Mouse (Mus musculus): ENCODE data around the gene Gm49395.

Gm49395 gene

DNA sequence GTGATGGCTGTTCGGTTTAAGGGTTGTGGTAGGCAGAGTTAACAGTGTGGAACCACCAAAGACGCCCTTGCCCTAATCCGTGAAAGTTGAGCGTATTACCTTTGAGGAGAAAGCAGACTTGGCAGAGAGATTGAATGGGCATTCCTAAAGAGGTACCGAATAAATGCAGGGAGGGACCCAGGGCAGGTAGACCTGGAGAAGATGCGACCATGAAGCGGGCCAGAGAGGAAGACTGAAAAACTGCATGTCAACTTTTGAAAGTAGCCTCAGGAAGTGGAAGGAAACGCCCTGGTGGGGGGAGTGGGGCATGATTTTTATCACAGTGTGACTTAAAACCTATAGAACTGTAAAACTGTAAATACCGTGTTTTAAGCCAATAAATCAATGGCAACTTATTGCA is 2.3 kb downstream of the Gm49395 start:
- DNase-seq (ENCODE audit: low read depth, low spot score): no peak

DNA sequence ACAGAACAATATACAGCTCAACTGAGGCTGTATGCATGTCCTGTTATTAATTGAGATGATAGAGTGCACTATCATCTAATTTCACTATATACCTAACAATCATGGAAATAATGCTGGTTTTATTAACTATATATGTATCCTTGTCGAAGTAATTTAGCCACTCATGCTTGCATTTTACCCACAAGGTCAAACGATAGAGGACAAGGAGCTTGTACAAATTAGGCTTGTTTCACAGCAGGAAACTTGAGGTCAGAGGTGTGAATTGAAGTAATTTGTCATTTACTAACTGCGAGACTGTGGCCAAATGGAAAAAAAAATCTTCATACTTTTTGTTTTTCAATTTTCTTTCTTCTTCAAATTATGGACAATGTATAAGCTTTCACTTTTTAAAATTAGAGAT is 3.5 kb downstream of the Gm49395 start:
- DNase-seq (ENCODE audit: low read depth, low spot score): no peak

DNA sequence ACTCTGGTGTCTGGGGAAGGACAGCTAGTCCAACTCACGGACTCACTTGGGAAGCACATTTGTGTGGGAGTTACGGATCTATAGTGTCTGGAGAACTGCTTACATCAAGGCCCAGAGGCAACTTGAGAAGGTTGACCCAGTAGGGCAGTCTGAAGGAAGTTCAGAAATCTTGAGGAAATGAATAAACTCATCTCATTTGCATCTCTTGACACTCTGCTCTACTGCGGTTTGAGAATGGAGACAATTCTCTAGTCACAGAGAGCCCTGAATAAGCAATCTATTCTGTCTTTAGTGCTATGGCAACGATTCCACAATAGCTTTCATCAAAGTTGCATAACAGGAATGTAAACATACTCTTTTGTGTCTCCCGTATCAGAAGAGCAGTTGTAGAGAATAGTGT is 4.8 kb downstream of the Gm49395 start:
- no peak for DNase-seq (ENCODE audit: low read depth, low spot score)

DNA sequence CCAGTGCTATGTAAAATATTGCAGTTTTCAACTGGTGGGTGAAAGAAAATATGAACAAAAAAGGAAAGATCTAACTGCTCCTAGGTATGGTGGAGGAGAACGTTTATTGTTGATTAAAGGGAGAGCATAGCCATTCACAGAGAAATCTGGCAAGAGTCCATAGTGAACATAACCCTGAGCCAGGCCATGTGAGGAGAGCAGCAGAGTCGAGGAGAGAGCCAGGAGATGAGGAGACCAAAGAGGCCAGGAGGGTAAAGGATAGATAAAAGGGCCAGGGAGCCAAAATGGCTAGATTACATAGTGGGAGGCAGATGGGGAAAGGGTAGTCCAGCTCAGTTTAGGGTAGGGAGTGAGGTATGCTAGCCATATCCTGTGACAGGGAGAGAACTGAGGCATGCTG is 5.5 kb downstream of the Gm49395 start:
- DNase-seq (ENCODE audit: low read depth, low spot score): no peak

DNA sequence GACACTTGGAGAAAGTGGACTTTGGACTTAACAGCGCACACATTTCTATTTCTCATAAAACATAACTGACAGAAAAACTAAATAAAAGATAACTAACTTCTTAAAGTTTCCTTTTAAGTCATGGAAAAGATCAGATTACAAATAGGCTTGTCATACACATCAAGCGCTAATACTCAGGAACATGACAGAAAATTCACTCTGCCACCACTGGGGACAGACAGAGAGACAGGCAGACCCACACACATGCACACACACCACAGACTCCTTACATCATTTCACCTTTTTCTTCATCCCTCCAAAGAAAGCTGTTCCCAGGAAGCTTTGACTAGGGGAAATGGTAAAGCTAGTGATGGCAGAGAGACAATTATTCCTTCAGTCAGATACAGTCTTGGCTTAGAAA is 6.3 kb downstream of the Gm49395 start:
- no peak for DNase-seq (ENCODE audit: low read depth, low spot score)

DNA sequence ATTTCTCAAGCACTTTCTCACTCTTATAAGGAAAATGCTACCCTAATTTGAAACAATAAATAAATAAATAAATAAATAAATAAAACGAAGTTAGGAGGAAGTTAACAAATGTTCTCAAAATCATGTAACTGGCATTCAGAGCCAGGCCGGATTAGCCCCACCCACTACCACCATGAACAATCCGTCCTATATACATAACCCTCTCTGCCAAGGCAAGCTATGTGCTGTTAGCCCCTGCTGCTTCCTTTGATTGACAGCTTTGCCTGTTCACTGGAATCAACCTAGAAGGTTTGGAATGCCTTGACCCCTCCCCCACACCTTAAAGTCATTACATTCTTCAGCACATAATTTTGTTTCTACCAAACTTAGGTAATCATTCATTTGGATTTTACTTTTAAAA is 10.2 kb downstream of the Gm49395 start:
- no peak for DNase-seq (ENCODE audit: low read depth, low spot score)

DNA sequence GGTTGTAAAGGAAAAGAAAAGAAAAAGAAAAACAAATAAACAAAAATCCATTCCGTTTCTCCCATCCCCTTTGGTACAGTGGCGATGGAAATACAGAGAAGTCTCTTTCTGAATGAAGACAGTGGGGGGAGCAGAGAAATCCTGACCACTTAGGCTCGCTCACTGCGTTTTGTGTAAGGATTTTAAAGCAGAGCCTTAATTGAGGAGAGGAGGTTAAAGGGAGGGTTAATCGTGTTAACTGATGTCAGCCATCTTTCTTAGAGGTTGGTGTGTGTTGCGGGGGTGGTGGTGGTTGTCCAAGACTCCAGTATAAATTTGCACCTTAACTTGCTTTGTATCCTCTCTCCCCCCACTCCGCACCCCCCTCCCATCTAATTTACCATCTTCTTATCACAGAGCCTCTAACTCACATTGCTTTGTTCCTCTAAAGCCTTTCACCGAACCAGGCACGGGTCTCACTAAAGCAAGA is 10.7 kb downstream of the Gm49395 start:
- no peak for DNase-seq (ENCODE audit: low read depth, low spot score)

DNA sequence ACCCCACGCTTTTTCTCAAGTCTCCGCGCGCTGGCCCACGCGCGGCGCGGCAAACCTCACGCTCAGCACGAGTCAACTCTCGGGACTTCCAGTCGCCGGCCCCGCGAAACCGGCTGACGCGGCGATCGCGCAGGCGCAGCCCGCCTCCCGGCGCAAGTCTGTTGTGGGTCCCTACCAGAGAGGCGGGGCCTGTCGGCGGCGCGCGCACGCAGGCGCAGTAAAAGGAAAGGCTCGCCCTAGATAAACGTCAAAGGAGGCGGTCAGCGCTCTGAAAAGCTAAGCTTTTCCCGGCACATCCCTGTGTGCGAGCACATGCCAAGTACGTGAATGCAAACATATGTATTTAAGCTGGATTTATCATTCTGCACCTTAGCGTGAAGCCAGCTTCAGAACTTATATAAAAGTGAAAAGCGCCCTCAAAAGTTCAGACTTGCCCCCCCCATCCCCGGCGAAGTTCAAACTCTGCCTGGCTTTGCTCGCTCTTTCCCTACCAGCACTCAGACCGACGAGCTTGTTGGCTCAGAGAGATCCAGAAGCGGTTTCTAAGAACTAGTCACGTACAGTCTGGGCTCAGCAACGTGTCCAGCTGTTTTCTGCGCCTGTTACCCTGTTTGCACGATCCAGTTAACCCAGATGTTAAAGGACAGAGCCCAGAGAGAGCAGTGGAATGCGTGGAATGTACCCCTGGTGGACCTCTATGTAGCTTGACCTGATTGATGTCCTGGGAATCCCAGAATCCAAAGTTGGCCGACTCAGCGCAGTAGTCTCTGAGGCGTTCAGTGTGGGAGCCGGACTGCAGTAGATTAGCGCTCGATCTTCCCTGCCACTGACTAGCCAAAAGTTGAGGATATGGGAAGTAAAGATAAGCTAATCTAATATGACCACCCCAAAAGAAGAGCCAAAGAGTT is 11.4 kb downstream of the Gm49395 start, which contains the start of gene Pelo:
TSS of gene Pelo (minus strand) at position 118 of the 908 bp plus-strand sequence.
- DNase-seq (ENCODE audit: low read depth, low spot score): peak; percentile 95

DNA sequence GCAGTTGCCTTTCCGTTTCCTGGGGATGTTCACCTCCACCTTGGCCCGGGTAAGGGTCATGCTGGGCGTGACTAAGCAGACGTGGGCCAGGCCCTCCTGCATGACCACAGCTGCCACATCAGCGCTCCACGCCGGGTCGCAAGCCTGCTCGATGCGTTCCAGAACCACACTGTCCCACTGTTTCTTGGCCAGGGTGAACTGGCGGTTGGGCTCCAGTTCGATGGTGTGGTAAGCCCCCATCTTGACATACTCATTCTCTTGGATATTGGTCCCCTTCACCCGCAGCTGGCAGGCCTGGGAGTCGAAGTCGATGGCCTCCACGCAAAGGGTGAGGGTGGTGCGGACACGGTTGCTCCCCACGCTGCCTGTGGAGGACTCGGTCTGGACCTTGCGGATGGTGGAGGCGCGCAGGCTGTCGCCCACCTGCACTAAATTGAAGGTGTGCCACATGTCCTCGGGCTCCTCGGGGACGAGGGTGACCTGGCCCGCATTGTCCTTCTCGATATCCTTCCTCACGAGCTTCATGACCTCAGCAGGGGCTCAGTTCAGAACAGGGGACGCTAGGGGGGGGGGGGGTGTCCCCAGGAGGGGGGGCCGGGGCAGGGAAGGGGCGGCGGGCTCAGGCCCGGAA is 12.2 kb downstream of the Gm49395 start:
- DNase-seq (ENCODE audit: low read depth, low spot score): peak; percentile 34

DNA sequence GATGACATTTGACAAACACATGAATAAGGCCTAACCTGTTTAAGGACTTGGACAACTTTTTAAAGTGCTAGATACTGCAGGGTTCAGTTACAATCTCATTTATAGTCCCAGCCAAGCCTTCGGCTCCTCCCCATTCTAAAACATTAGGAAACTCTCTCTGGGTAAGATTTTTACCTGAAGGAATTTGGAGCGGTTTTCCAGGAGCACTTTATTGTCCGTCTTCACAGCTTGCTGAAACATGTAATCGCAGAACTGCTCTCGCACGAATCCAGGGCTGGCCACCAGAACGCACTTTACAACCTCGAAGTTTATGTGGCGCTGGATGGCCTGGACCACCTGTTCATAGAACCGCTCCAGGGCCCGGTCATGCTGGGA is 12.7 kb downstream of the Gm49395 start:
- no peak for DNase-seq (ENCODE audit: low read depth, low spot score)

DNA sequence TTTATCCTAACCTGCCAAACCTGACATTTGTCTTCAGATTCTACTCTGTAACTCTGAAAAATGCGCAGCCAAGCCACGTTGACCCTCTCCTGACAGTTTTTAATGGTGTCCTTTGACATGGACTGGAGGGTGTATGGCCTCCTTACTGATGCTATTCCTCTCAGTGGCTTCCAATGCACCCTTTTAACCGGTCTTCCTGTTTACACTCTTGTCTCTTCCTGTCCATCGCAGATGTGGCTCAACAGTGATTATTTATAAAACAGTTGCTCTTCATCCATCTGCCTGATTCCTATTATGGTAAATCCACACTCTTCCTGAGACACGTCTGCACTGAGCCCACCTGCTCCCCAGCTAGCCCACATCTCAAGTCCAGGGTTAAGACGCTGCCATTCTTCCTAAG is 15.7 kb downstream of the Gm49395 start:
- no peak for DNase-seq (ENCODE audit: low read depth, low spot score)

DNA sequence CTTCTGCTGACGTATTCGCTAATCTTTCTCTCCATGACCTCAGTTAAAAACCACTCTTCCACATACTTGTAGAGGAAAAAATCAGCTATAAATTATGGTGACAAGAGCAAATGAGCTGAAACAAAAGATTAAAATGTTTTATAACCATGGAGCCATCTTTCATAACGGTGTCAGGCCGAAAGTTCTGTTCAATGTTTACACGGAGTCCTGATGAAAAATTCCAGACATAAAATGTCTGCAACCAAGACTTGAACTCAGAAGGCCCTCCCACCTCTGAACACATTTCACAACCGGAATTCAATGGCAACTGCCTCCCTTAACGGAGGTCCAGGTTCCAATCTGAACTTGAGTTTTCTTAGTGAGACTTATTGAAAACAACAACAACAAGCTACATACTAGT is 19.4 kb downstream of the Gm49395 start:
- no peak for DNase-seq (ENCODE audit: low read depth, low spot score)

DNA sequence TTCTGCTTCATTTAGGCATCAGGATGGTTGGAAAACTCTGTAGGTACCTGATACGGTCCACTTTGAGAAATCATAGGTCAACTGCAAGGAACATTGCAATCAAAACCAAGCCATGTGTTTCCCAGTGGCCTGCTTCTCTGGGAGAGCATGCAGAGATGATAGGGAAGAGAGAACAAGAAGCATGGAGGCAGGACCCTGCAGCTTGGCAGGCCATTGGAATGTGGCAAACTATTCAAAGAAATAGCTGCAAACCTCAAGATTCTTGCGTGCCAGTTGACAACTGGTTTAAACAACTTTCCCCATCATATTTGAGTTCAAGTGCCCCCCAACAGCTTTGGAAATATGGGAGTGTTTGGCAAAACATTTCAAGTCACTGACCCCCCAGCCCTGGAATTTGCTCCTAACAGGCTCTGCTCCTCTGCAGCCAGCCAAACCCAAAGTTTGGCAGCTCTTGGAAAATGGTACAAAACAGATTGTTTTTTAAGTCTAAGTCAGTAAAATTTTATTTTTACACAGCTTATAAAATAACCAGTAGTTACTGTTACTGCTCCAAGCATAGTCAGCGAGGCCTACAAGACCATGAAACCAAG is 21.6 kb downstream of the Gm49395 start:
- no peak for DNase-seq (ENCODE audit: low read depth, low spot score)

DNA sequence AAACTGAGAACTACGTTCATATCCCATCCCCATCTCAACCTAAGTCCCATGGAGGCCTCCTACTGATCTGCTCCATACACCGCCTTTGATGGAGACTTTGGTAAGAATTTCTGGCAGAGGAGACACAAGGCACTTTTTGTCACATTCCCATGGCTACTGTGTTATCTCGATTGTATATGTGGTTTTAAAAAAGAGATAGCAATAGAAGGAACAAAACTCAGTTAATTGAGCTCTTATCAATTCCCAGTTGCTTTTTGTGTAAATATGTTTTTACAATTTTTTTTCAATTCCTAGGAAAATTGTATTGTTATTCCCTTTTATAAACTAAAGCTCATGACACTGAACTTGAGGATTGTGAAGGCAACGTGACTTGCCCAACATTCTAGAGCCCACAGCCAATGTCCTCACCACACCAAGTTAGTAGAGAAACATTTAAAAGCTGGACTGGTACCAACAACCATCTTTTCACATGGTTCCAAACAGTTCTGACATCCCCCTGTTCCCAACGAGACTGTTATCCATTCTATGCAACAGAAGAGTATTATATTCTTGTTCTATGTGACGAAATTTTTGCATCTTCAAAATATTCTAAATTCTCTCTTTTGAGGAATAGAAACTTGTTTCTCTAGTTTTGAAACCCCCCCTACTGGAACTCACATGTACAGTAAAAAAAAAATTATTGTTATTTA is 22.6 kb downstream of the Gm49395 start:
- no peak for DNase-seq (ENCODE audit: low read depth, low spot score)

DNA sequence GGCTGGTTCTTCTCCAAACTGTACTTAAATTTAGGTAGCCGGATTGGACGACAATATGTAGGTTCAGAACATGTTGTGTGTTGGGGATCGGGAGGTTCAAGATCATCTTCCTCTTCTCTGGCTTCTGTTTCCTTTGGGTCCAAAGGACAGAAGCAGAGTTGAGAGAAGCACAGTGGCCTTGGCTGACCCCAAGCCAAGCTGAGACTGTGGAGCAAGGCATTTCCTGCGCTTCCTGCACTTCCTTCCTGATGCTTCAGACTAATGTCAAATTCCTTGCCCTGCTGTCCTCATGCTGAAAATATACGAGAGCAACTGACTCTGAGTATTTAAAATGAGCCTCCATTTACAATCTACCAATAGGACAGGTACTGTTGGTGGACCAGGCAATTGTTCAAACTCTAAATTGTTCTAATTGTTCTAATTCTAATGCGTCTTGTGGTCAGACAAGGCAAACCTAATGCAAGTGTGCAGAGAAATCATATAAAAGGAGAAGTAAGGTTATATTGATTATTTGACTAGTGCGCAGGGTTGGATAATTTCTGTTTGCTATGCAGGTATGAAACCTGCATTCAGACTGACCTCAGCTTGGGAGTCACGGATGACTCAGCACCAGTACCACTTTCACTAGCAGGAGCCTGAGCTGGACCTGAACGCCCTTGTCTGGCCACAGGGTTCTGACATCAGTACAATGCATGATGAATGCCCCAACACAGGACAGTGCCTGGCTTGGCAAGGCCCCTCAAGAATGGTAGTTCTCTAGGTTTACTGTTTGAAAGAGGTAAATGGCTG is 24.2 kb downstream of the Gm49395 start:
- no peak for DNase-seq (ENCODE audit: low read depth, low spot score)

DNA sequence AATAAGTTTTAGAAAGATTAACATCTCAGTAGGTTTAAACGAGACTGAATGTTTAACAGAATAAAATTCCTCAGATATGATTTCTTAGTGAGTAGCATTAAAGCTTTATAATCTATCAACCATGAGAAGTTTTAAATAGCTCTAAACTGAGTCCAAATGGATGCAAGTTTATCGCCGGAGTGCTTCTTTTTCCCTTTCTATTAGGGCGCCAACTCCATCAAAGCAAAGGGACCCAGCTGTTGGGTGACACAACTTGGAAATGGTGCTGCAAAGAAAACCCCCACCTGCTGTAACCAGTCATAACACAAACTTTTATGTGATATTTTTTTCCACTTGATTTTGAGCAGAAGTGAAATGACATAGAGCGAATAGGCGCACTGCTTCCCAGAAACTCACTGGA is 29.3 kb downstream of the Gm49395 start:
- no peak for DNase-seq (ENCODE audit: low read depth, low spot score)

DNA sequence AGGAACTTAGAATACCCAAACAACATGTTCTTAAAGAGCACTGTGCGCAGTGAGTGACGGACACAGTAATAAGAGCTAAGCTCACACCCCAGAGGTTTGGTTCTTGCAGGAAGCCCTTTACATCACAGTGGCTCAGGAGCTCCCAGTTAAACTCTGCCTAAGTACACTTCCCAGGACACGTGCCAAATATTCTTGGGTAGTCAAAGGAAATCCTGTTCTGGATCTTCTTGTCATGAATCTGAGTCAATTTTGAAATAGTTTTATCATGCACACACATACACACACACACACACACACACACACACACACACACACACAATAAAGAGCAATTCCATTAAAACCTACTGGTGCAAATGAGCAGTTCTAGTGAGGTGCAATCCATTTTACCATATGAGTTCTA is 30.3 kb downstream of the Gm49395 start:
- no peak for DNase-seq (ENCODE audit: low read depth, low spot score)

DNA sequence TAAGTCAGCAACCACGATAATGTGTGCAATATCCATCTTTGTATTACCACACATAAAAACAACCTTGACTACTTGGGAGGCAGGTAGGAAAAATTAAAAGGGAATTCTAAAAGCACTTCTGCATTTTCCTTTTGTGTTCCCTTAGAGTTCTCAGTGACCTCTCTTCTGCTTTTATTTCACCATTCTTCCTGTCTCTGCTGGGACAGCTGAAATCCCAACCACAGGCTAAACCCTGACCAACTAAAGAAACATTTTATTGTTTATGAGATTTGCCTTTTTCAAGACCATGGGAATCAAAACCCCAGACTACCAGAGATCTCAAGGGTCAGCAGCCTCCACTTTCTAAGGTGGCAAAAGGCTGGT is 33.8 kb downstream of the Gm49395 start:
- no peak for DNase-seq (ENCODE audit: low read depth, low spot score)

DNA sequence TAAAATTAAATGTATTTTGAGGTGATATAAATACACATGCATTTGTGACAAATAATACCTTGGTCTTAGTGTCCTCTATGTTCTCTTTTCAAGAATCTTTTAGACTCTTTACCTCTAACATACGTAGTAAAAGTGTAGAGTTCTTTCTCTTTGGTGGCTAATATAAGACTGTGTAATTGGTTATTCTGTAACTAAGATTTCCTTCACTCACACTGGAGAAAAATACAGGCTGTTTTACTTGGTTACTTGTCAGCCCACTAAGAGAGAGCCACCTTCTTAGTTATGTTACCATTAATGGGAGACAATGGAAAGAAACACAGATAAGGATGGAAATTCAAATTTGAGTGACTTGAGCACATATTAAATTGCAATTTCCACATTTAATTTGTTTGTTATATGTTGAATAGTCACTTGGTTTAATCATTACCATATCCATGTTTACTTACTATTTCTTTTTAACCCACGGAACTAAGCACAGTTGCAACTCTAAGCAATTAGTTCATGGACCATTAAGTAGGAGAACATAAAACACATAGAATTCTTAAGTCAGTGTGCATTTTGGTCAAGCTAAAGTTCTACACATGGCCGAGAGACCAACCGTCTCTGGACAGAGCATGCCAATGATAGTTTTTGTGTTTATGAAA is 34.3 kb downstream of the Gm49395 start:
- DNase-seq (ENCODE audit: low read depth, low spot score): no peak

DNA sequence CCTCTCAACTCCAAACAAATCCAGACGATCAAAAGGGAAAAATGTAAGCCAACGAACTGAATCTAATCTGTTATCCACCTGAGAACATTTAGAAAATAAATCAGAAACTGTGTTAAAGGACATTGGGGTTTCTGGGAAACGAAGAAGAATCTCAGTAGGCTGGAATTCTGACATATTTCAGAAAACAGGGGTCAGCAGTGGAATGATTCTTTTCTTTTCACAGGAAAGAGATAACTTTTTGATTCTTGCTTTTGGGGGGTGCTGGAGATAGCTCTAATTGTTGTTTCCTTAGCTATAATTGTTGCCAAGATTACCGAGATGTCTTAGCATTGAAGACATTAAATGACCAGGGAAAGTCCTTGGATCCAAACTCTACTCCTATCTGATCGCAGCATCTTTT is 44.2 kb downstream of the Gm49395 start:
- DNase-seq (ENCODE audit: low read depth, low spot score): no peak

DNA sequence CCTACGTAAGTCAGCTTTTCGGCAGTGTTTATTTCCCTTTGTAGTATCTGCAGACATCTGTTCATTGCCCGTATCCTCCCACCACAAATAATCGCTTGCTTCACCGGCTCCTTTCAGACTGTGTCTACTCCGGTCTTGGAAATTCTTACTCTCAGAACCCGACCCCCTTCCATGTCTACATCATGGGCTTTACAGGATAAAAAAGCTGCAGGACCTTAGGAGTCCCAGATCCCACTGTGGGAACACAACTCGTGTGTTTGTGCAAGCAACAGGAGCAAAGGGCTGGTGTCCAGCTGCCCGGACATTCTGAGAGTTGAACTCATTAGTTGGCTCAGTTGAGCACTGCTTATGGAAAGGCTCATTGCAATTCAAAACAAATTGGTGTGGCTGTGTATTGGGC is 46.9 kb downstream of the Gm49395 start:
- DNase-seq (ENCODE audit: low read depth, low spot score): no peak
